Mouse (Mus musculus) spleen, adult 2 months (tissue): ENCODE data around the gene Gm42906. TPM values are rescaled to one million over a fixed set of nuclear protein-coding genes. Genes with fewer than 3 reads are reported as not detected.

ENCODE experiments used
- DNase-seq, 2 experiments: peaks; one replicate each; pipeline versions ENCODE4 v3.0.0 to v3.0.0-alpha.2; 2012 to 2021; ENCODE audit warnings: low spot score in 2 of 2, low read depth in 1 of 2
- H3K27ac ChIP-seq: fragments of 200-500 bp; 2 replicates; pipeline ENCODE4 v1.5.1; 2012; ENCODE audit warnings: low read length, inconsistent platforms; ENCODE audit not compliant: insufficient read depth
- H3K27me3 ChIP-seq: fragments of 200-500 bp; 2 replicates; pipeline ENCODE4 v1.6.1; 2012; ENCODE audit warnings: mild to moderate bottlenecking, moderate library complexity, low read length, inconsistent platforms; ENCODE audit not compliant: control insufficient read depth, insufficient read depth
- H3K36me3 ChIP-seq: fragments of 200-500 bp; 2 replicates; pipeline ENCODE4 v1.6.1; 2012; ENCODE audit warnings: mild to moderate bottlenecking, low read length, inconsistent platforms; ENCODE audit not compliant: control insufficient read depth, insufficient read depth
- H3K4me1 ChIP-seq: fragments of 200-500 bp; 2 replicates; pipeline ENCODE4 v1.6.1; 2011; ENCODE audit warnings: inconsistent platforms; ENCODE audit not compliant: control insufficient read depth, insufficient read depth, insufficient read length
- H3K4me3 ChIP-seq: fragments of 200-500 bp; 2 replicates; pipeline ENCODE4 v1.5.1; 2011; ENCODE audit warnings: mild to moderate bottlenecking, inconsistent platforms; ENCODE audit not compliant: insufficient read depth, insufficient read length; ENCODE audit errors: extremely low read depth
- CTCF ChIP-seq: fragments of 200-500 bp; IDR thresholded peaks from 2 replicates; pipeline ENCODE4 v1.5.1; 2011; ENCODE audit warnings: mild to moderate bottlenecking, inconsistent platforms; ENCODE audit not compliant: insufficient read depth, insufficient read length, insufficient replicate concordance; ENCODE audit errors: extremely low read depth
- POLR2A ChIP-seq: fragments of 200-500 bp; IDR thresholded peaks from 2 replicates; pipeline ENCODE4 v1.6.1; 2011; ENCODE audit warnings: low read depth, low read length, inconsistent platforms
- WGBS: fragments of 180-500 bp; shearing (Covaris S2); methylation state at CpG from one replicate; pipeline ENCODE4 v1.1.7; 2018; 5-methylcytosine and 5-hydroxymethylcytosine counted together
- polyA plus RNA-seq: library from polyadenylated mRNA; depleted of rRNA; stranded (reverse); fragments of >200 nt; gene quantifications from 2 replicates; pipeline ENCODE4 v1.2.3, GENCODE M21; 2012

The Gm42906 gene
- polyA plus RNA-seq, 1 experiment = not detected

- DNase-seq = no peak
- Histone ChIP-seq H3K4me1 (no peaks in the 10 kb centered on the region), H3K36me3 (no peaks in the 10 kb centered on the region), H3K4me3 (no peak overlapping the region), H3K27me3 (no peaks in the 10 kb centered on the region), H3K27ac (no peak overlapping the region)
- TF ChIP-seq POLR2A = no peak
- no peak for TF ChIP-seq CTCF
- 86% methylated on average over 6 of the region's 6 CpGs for WGBS
These were observed 262.5 kb downstream of the Gm42906 start for GRCm38 (mm10) chr5:151165381-151166016.

DNA sequence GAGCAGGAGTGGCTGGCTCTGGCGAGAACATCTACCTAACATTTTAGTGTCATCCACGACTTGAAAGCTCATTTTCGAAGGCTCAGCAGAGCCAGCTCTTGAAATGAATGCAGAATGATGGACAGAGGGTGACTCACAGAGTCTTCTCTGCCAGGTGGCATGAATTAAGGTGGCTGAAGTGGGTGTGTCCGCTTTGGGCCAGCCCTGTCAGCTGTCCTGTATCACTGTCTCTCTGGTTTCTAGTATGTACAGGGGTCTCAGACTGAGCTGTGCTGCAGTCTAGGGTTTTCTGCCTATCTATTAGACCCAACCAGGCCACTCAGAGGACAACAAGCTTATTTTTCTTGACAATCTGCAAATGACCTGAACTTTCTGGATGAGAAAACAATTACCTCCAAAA, 263.1 kb downstream of the Gm42906 start:
- WGBS = 82% methylated on average over 4 of the region's 4 CpGs
- no peaks in the 10 kb centered on the region for H3K4me1 ChIP-seq
- no peak overlapping the region for H3K4me3 ChIP-seq
- DNase-seq = no peak
- TF ChIP-seq POLR2A = no peak
- no peak for TF ChIP-seq CTCF
- no peaks in the 10 kb centered on the region for H3K36me3 ChIP-seq
- H3K27ac ChIP-seq = no peak overlapping the region
- no peaks in the 10 kb centered on the region for H3K27me3 ChIP-seq

- H3K4me3 ChIP-seq = no peak overlapping the region
- H3K27me3 ChIP-seq = no peaks in the 10 kb centered on the region
- WGBS = 94% methylated on average over 3 of the region's 3 CpGs
- TF ChIP-seq CTCF = no peak
- TF ChIP-seq POLR2A = no peak
- no peak for DNase-seq
- no peaks in the 10 kb centered on the region for H3K36me3 ChIP-seq
- H3K4me1 ChIP-seq = no peaks in the 10 kb centered on the region
- H3K27ac ChIP-seq = no peak overlapping the region
These were observed 265.3 kb downstream of the Gm42906 start for GRCm38 (mm10) chr5:151162642-151163041.

DNA sequence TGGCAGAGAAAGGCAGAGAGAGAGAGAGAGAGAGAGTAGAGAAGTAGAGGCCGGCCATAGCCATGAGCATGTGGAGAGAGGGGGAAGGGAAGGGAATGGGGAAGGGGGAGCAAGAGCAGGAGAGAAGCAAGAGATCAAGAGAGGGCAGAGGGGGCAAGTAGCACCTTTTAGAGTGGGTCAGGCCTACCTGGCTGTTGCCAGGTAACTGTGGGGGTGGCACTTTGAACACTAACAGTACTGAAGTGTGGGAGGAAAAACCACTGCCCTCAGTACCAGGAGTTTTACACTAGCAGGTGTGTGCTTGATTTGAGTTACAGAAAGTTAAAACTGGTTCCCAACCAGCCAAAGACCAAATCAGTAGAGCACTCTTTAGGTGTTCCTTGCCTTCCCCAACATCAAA, 272.7 kb downstream of the Gm42906 start:
- H3K27ac ChIP-seq = no peak overlapping the region
- WGBS = 92% methylated on average over 1 of the region's 1 CpGs

GRCm38 (mm10) chr5:151154780-151155179, 273.2 kb downstream of the Gm42906 start:
- TF ChIP-seq CTCF (no peak), POLR2A (no peak)
- Histone ChIP-seq H3K27me3 (no peaks in the 10 kb centered on the region), H3K36me3 (no peaks in the 10 kb centered on the region), H3K4me3 (no peak overlapping the region), H3K4me1 (no peaks in the 10 kb centered on the region), H3K27ac (no peak overlapping the region)
- no peak for DNase-seq
- 64% methylated on average over 3 of the region's 3 CpGs for WGBS

More for the DNA sequence above, 272.7 kb downstream of the Gm42906 start:
- Histone ChIP-seq H3K4me1 (no peaks in the 10 kb centered on the region), H3K36me3 (no peaks in the 10 kb centered on the region), H3K27me3 (no peaks in the 10 kb centered on the region), H3K4me3 (no peak overlapping the region)
- TF ChIP-seq POLR2A (no peak), CTCF (no peak)
- no peak for DNase-seq

DNA sequence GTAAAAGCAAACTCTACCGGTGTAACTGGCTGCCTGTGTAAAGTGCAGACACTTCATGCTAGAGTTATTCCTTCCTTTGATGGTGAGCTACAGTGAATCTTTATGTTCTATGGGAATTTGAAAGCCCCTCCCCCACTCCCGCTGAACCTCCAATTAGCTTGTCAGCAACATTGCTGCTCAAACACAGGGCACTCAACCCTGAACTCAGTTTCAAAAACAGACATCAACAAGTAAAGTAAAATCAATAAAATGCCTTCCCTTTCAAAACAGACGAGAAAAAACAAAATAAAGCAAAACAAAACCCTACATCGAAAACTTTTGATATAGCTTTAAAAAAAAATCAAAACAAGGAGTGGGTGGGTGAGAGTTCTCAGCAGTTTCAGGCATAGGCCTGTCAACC, 273.9 kb downstream of the Gm42906 start:
- WGBS = 84% methylated on average over 4 of the region's 4 CpGs

DNA sequence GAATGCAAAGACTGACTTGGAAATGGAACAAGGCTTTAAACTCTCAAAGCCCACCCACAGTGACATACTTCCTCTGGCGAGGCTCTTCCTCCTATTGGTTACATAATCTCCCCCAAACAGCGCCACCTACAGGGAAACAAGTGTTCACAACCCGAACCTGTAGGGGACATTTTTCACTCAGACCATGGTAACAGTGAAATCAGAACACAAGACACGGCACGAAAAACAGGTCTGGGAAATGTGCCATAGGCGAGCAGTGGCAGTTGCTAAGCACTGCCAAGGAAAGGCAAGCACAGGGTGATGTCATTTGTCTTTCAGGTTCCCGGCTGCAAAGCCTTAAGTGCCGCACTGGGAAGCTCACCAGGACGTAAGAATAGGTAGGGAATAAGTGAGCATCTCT, 276.4 kb downstream of the Gm42906 start:
- H3K27me3 ChIP-seq = no peaks in the 10 kb centered on the region
- DNase-seq = no peak
- TF ChIP-seq CTCF = no peak
- TF ChIP-seq POLR2A = no peak
- 92% methylated on average over 9 of the region's 9 CpGs for WGBS
- H3K36me3 ChIP-seq = no peaks in the 10 kb centered on the region
- H3K4me3 ChIP-seq = no peak overlapping the region
- H3K27ac ChIP-seq = no peak overlapping the region
- H3K4me1 ChIP-seq = no peaks in the 10 kb centered on the region

More for the DNA sequence above, 273.9 kb downstream of the Gm42906 start:
- DNase-seq = no peak
- Histone ChIP-seq H3K27ac (no peak overlapping the region), H3K36me3 (no peaks in the 10 kb centered on the region), H3K4me1 (no peaks in the 10 kb centered on the region), H3K4me3 (no peak overlapping the region), H3K27me3 (no peaks in the 10 kb centered on the region)
- TF ChIP-seq CTCF (no peak), POLR2A (no peak)
